In the genomic region with DNA sequence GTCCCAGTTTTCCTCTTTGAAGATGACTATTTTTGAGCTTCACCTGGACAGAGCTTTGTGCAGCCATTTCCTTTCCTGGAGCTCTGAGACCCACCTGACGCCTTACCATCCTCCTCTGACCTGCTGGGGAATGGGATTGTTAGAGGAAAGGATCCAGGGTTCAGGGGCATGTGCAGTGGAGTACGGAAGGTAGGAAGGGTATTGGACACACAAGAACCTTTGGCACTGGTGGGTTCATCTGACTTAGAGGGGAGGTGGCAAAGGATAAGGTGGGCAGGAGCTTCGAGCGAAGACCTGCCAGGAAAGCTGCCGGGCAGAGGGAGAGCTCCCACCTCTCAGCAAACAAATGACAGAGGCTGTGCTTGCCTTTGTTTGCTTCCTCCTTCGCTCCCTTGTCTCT, we compare ENCODE assay signal across 10 mouse cellular contexts. TPM values are rescaled to one million over a fixed set of nuclear protein-coding genes. Genes with fewer than 3 reads are reported as not detected.
A peak's percentile ranks its signal among the peaks of the same experiment; 100 is the strongest.
DNase-seq lines count a peak whose midpoint lies in the region; ATAC-seq lines count a peak whose summit lies in the region.
"Had no signal": no experiment of that assay in that cellular context is flagged by ENCODE, and none has a peak within 500 bp of the region (broad histone marks: within the 10 kb centered on the region; RNA-seq: fewer than 3 reads in every experiment).

No protein-coding gene starts in this region.

- no peak for ATAC-seq in heart, embryonic 14.5 days (ENCODE audit: insufficient number of reproducible peaks, insufficient read depth, low FRiP score, low read depth)
- ATAC-seq in embryonic facial prominence, embryonic 12.5 days (ENCODE audit: insufficient number of reproducible peaks, insufficient read depth, low FRiP score, low TSS enrichment) = no peak
- no peak for ATAC-seq in hindbrain, embryonic 13.5 days (ENCODE audit: low FRiP score)
- ATAC-seq in midbrain, embryonic 16.5 days = no peak

- peaks cover 34% of the 10 kb centered on the region for H3K27me3 ChIP-seq in heart, embryonic 14.5 days (ENCODE audit: control insufficient read depth, insufficient read depth, low read length)
- peaks cover 62% of the 10 kb centered on the region for H3K27me3 ChIP-seq in embryonic facial prominence, embryonic 12.5 days
- peaks cover 55% of the 10 kb centered on the region for H3K27me3 ChIP-seq in hindbrain, embryonic 13.5 days
- H3K27me3 ChIP-seq in midbrain, embryonic 16.5 days (ENCODE audit: control insufficient read depth, insufficient read depth, low read depth, low read length) = no peaks in the 10 kb centered on the region; the same call in 1 of the 2 replicates

- peak overlapping the region; percentile 94 for H3K4me2 ChIP-seq in heart, embryonic 14.5 days (ENCODE audit: low read length)
- peak overlapping the region; percentile 84 for H3K4me2 ChIP-seq in embryonic facial prominence, embryonic 12.5 days (replicated peaks)
- H3K4me2 ChIP-seq in hindbrain, embryonic 13.5 days = peak overlapping the region; percentile 79
- peak overlapping the region; percentile 85 for H3K4me2 ChIP-seq in midbrain, embryonic 16.5 days (ENCODE audit: low read length)

- 0 out of 2 replicates have a peak, but pooled peaks cover 4% of the 10 kb centered on the region for H3K9me3 ChIP-seq in heart, embryonic 14.5 days (ENCODE audit: control insufficient read depth, low read length)
- H3K9me3 ChIP-seq in embryonic facial prominence, embryonic 12.5 days = no peaks in the 10 kb centered on the region
- H3K9me3 ChIP-seq in hindbrain, embryonic 13.5 days = no peaks in the 10 kb centered on the region
- H3K9me3 ChIP-seq in midbrain, embryonic 16.5 days (replicated peaks; ENCODE audit: control insufficient read depth, low read length, poor library complexity, severe bottlenecking) = no peaks in the 10 kb centered on the region

- peak overlapping the region; percentile 51 to 55; a peak in 3 of 4 replicates for H3K4me3 ChIP-seq in heart, embryonic 14.5 days (ENCODE audit: control insufficient read depth in 1 of 2, insufficient read depth in 1 of 2, low read depth in 1 of 2, low read length in 2 of 2)
- H3K4me3 ChIP-seq in embryonic facial prominence, embryonic 12.5 days = peak overlapping the region; percentile 52
- peak overlapping the region; percentile 70 for H3K4me3 ChIP-seq in hindbrain, embryonic 13.5 days
- peak overlapping the region; percentile 59 for H3K4me3 ChIP-seq in midbrain, embryonic 16.5 days (ENCODE audit: low read depth, low read length)

- peaks cover 22 to 34% of the 10 kb centered on the region in 2 experiments for H3K4me1 ChIP-seq in heart, embryonic 14.5 days (ENCODE audit: control insufficient read depth in 2 of 2, insufficient read depth in 2 of 2, low read length in 2 of 2)
- H3K4me1 ChIP-seq in embryonic facial prominence, embryonic 12.5 days = 0 out of 2 replicates have a peak, but pooled peaks cover 8% of the 10 kb centered on the region
- H3K4me1 ChIP-seq in hindbrain, embryonic 13.5 days (replicated peaks) = peaks cover 56% of the 10 kb centered on the region
- H3K4me1 ChIP-seq in midbrain, embryonic 16.5 days (ENCODE audit: control insufficient read depth, insufficient read depth, low read length) = peaks cover 38% of the 10 kb centered on the region

- intact Hi-C loops in heart, postnatal 10 days (cut with DNase I) = no loop called here

- H3K36me3 ChIP-seq in heart, embryonic 14.5 days (ENCODE audit: control insufficient read depth, insufficient read depth, low read length) = no peaks in the 10 kb centered on the region
- H3K36me3 ChIP-seq in embryonic facial prominence, embryonic 12.5 days = no peaks in the 10 kb centered on the region
- peaks cover 5% of the 10 kb centered on the region; the same call in 1 of the 2 replicates for H3K36me3 ChIP-seq in hindbrain, embryonic 13.5 days
- no peaks in the 10 kb centered on the region; the same call in 1 of the 2 replicates for H3K36me3 ChIP-seq in midbrain, embryonic 16.5 days (ENCODE audit: control insufficient read depth, insufficient read depth, low read length)

- no peak overlapping the region for H3K27ac ChIP-seq in heart, embryonic 14.5 days (replicated peaks in 1 of 2; ENCODE audit: control insufficient read depth in 1 of 2, insufficient read depth in 1 of 2, low read depth in 2 of 2, low read length in 2 of 2)
- no peak overlapping the region for H3K27ac ChIP-seq in embryonic facial prominence, embryonic 12.5 days
- H3K27ac ChIP-seq in hindbrain, embryonic 13.5 days = peak overlapping the region; percentile 94
- H3K27ac ChIP-seq in midbrain, embryonic 16.5 days (ENCODE audit: low read length) = peak overlapping the region; percentile 94
- H3K27ac ChIP-seq: liver, embryonic 14.5 days had no signal

- DNase-seq in heart, postnatal 10 days = no peak
- no peak for DNase-seq in adrenal gland, postnatal 25 days
- no peak for DNase-seq in embryo, embryonic 9.5 days (ENCODE audit: extremely low spot score)
- no peak for DNase-seq in embryo, embryonic 11 days
- DNase-seq: gastrocnemius, postnatal 14 days had no signal

- WGBS in heart, embryonic 14.5 days = 48% methylated on average over 6 of the region's 6 CpGs
- WGBS in embryonic facial prominence, embryonic 12.5 days = 34% methylated on average over 6 of the region's 6 CpGs
- 17% methylated on average over 6 of the region's 6 CpGs for WGBS in hindbrain, embryonic 13.5 days
- WGBS in midbrain, embryonic 16.5 days = 14% methylated on average over 6 of the region's 6 CpGs

- no peak overlapping the region for H3K9ac ChIP-seq in heart, embryonic 14.5 days (ENCODE audit: low read length)
- no peak overlapping the region for H3K9ac ChIP-seq in embryonic facial prominence, embryonic 12.5 days
- H3K9ac ChIP-seq in hindbrain, embryonic 13.5 days = peak overlapping the region; percentile 95
- H3K9ac ChIP-seq in midbrain, embryonic 16.5 days (ENCODE audit: low read depth, low read length) = peak overlapping the region; percentile 81
- H3K9ac ChIP-seq: liver, embryonic 14.5 days had no signal

RNA-seq across cellular contexts. Expression of gene C1qtnf4, which starts 0.8 kb away (rescaled TPM):
- polyA plus RNA-seq in heart, embryonic 14.5 days (2014; fragmentation: Nextera tagmentation; extraction: Ambion mirVana) = 19.4 and 22.2 TPM in 2 replicates
- total RNA-seq in heart, postnatal 10 days (2021) = 1 to 10 TPM; 6.2 to 6.6 TPM
- polyA plus RNA-seq in embryonic facial prominence, embryonic 12.5 days (2016; fragmentation: Nextera tagmentation; extraction: Ambion mirVana) = 21.8 and 25.9 TPM in 2 replicates
- 31.2 and 46.2 TPM in 2 replicates for polyA plus RNA-seq in hindbrain, embryonic 13.5 days (2015; fragmentation: Nextera tagmentation; extraction: Ambion mirVana)
- polyA plus RNA-seq in midbrain, embryonic 16.5 days (2015; fragmentation: Nextera tagmentation; extraction: Ambion mirVana) = 42.6 and 55.6 TPM in 2 replicates
- 1.00 and 1.9 TPM in 2 replicates for total RNA-seq in adrenal gland, postnatal 25 days (2021)

RNA-seq across cellular contexts. Expression of gene Kbtbd4, which starts 18.1 kb away (rescaled TPM):
- 20.6 and 24.8 TPM in 2 replicates for polyA plus RNA-seq in heart, embryonic 14.5 days (2014; fragmentation: Nextera tagmentation; extraction: Ambion mirVana)
- 10 to 100 TPM; 21.7 to 26.1 TPM for total RNA-seq in heart, postnatal 10 days (2021)
- 51.1 and 53.7 TPM in 2 replicates for polyA plus RNA-seq in embryonic facial prominence, embryonic 12.5 days (2016; fragmentation: Nextera tagmentation; extraction: Ambion mirVana)
- 56.2 and 61.6 TPM in 2 replicates for polyA plus RNA-seq in hindbrain, embryonic 13.5 days (2015; fragmentation: Nextera tagmentation; extraction: Ambion mirVana)
- 61.6 and 62.6 TPM in 2 replicates for polyA plus RNA-seq in midbrain, embryonic 16.5 days (2015; fragmentation: Nextera tagmentation; extraction: Ambion mirVana)
- total RNA-seq in adrenal gland, postnatal 25 days (2021) = 30.9 and 36.0 TPM in 2 replicates

RNA-seq across cellular contexts. Expression of gene Ndufs3, which starts 18.2 kb away (rescaled TPM):
- 410 and 423 TPM in 2 replicates for polyA plus RNA-seq in heart, embryonic 14.5 days (2014; fragmentation: Nextera tagmentation; extraction: Ambion mirVana)
- 100 to 1,000 TPM; 693 to 709 TPM for total RNA-seq in heart, postnatal 10 days (2021)
- 208 and 212 TPM in 2 replicates for polyA plus RNA-seq in embryonic facial prominence, embryonic 12.5 days (2016; fragmentation: Nextera tagmentation; extraction: Ambion mirVana)
- 212 and 215 TPM in 2 replicates for polyA plus RNA-seq in hindbrain, embryonic 13.5 days (2015; fragmentation: Nextera tagmentation; extraction: Ambion mirVana)
- 206 and 208 TPM in 2 replicates for polyA plus RNA-seq in midbrain, embryonic 16.5 days (2015; fragmentation: Nextera tagmentation; extraction: Ambion mirVana)
- 313 and 358 TPM in 2 replicates for total RNA-seq in adrenal gland, postnatal 25 days (2021)

RNA-seq across cellular contexts. Expression of gene Mtch2, which starts 39.5 kb away (rescaled TPM):
- polyA plus RNA-seq in heart, embryonic 14.5 days (2014; fragmentation: Nextera tagmentation; extraction: Ambion mirVana) = 277 and 286 TPM in 2 replicates
- total RNA-seq in heart, postnatal 10 days (2021) = 100 to 1,000 TPM; 205 TPM
- polyA plus RNA-seq in embryonic facial prominence, embryonic 12.5 days (2016; fragmentation: Nextera tagmentation; extraction: Ambion mirVana) = 191 and 198 TPM in 2 replicates
- polyA plus RNA-seq in hindbrain, embryonic 13.5 days (2015; fragmentation: Nextera tagmentation; extraction: Ambion mirVana) = 258 and 261 TPM in 2 replicates
- 248 and 250 TPM in 2 replicates for polyA plus RNA-seq in midbrain, embryonic 16.5 days (2015; fragmentation: Nextera tagmentation; extraction: Ambion mirVana)
- total RNA-seq in adrenal gland, postnatal 25 days (2021) = 248 and 259 TPM in 2 replicates

RNA-seq across cellular contexts. Expression of gene Celf1, which starts 53.7 kb away (rescaled TPM):
- 76.6 and 79.1 TPM in 2 replicates for polyA plus RNA-seq in heart, embryonic 14.5 days (2014; fragmentation: Nextera tagmentation; extraction: Ambion mirVana)
- 100 to 1,000 TPM; 111 to 119 TPM for total RNA-seq in heart, postnatal 10 days (2021)
- polyA plus RNA-seq in embryonic facial prominence, embryonic 12.5 days (2016; fragmentation: Nextera tagmentation; extraction: Ambion mirVana) = 113 and 116 TPM in 2 replicates
- 108 and 121 TPM in 2 replicates for polyA plus RNA-seq in hindbrain, embryonic 13.5 days (2015; fragmentation: Nextera tagmentation; extraction: Ambion mirVana)
- polyA plus RNA-seq in midbrain, embryonic 16.5 days (2015; fragmentation: Nextera tagmentation; extraction: Ambion mirVana) = 115 and 121 TPM in 2 replicates
- total RNA-seq in adrenal gland, postnatal 25 days (2021) = 92.6 and 96.8 TPM in 2 replicates

Comparison
In these comparisons a context has a peak if more than half of its experiments do, and no peak if none do; other contexts are left out.
1. H3K27ac ChIP-seq: peak in hindbrain, embryonic 13.5 days (single experiment) and midbrain, embryonic 16.5 days (single experiment); none in heart, embryonic 14.5 days (0 of 2) and embryonic facial prominence, embryonic 12.5 days (single experiment).
2. H3K9ac ChIP-seq: peak in hindbrain, embryonic 13.5 days (single experiment) and midbrain, embryonic 16.5 days (single experiment); none in heart, embryonic 14.5 days (single experiment) and embryonic facial prominence, embryonic 12.5 days (single experiment).
3. Peak in every context shown above with its lines, with median percentiles within 50 percentile points of each other: H3K4me2 ChIP-seq and H3K4me3 ChIP-seq.